Mouse (Mus musculus): ENCODE data around the gene Vangl2. TPM values are rescaled to one million over a fixed set of nuclear protein-coding genes. Genes with fewer than 3 reads are reported as not detected.

Vangl2 gene
- 15.4 and 17.4 TPM in 2 replicates for polyA plus RNA-seq (2015; fragmentation: Nextera tagmentation; extraction: Ambion mirVana)

GRCm38 (mm10) chr1:172028394-172029275 is at the start of gene Vangl2:
Gene Vangl2 (minus strand): TSS chr1:172028444.
- DNase-seq (ENCODE audit: low spot score): no peak

GRCm38 (mm10) chr1:172077981-172078380 is 49.7 kb upstream of the Vangl2 start:
- no peak for DNase-seq (ENCODE audit: low spot score)

GRCm38 (mm10) chr1:172072604-172073003 is 44.4 kb upstream of the Vangl2 start:
- DNase-seq (ENCODE audit: low spot score): no peak

GRCm38 (mm10) chr1:172071556-172071955 is 43.3 kb upstream of the Vangl2 start:
- DNase-seq (ENCODE audit: low spot score): no peak

GRCm38 (mm10) chr1:172070227-172070626 is 42.0 kb upstream of the Vangl2 start:
- no peak for DNase-seq (ENCODE audit: low spot score)

GRCm38 (mm10) chr1:172064613-172065141 is 36.4 kb upstream of the Vangl2 start:
- DNase-seq (ENCODE audit: low spot score): no peak

- no peak for DNase-seq (ENCODE audit: low spot score)
Observed at GRCm38 (mm10) chr1:172063291-172064023, 35.2 kb upstream of the Vangl2 start.

GRCm38 (mm10) chr1:172062101-172062500 is 33.9 kb upstream of the Vangl2 start:
- DNase-seq (ENCODE audit: low spot score): no peak

GRCm38 (mm10) chr1:172061217-172061616 is 33.0 kb upstream of the Vangl2 start:
- no peak for DNase-seq (ENCODE audit: low spot score)

GRCm38 (mm10) chr1:172060659-172061058 is 32.4 kb upstream of the Vangl2 start:
- no peak for DNase-seq (ENCODE audit: low spot score)

GRCm38 (mm10) chr1:172058874-172059273 is 30.6 kb upstream of the Vangl2 start:
- DNase-seq (ENCODE audit: low spot score): no peak

GRCm38 (mm10) chr1:172058321-172058720 is 30.1 kb upstream of the Vangl2 start:
- no peak for DNase-seq (ENCODE audit: low spot score)

GRCm38 (mm10) chr1:172057491-172057921 is 29.3 kb upstream of the Vangl2 start, which contains the start of gene Nhlh1:
Gene Nhlh1 (minus strand): TSS chr1:172057573.
- DNase-seq (ENCODE audit: low spot score): no peak

GRCm38 (mm10) chr1:172056251-172056650 is 28.0 kb upstream of the Vangl2 start:
- DNase-seq (ENCODE audit: low spot score): no peak

- no peak for DNase-seq (ENCODE audit: low spot score)
Observed at GRCm38 (mm10) chr1:172053541-172054440, 25.5 kb upstream of the Vangl2 start.

GRCm38 (mm10) chr1:172052766-172053279 is 24.6 kb upstream of the Vangl2 start:
- DNase-seq (ENCODE audit: low spot score): no peak

- no peak for DNase-seq (ENCODE audit: low spot score)
Observed at GRCm38 (mm10) chr1:172049131-172049782, 21.0 kb upstream of the Vangl2 start.

GRCm38 (mm10) chr1:172048241-172048734 is 20.0 kb upstream of the Vangl2 start:
- DNase-seq (ENCODE audit: low spot score): no peak

GRCm38 (mm10) chr1:172046938-172047337 is 18.7 kb upstream of the Vangl2 start:
- peak; percentile 86 for DNase-seq (ENCODE audit: low spot score)

- DNase-seq (ENCODE audit: low spot score): no peak
Observed at GRCm38 (mm10) chr1:172046410-172046809, 18.2 kb upstream of the Vangl2 start.
